Comparison of ENCODE assay signal across 21 mouse cellular contexts in genomic region chr12:49513131-49513530, GRCm38 (mm10).
"Had no signal": no experiment of that assay in that cellular context is flagged by ENCODE, and none has a peak within 500 bp of the region (broad histone marks: within the 10 kb centered on the region; RNA-seq: fewer than 3 reads in every experiment).

No protein-coding gene starts in this region.

- ATAC-seq: liver, postnatal 0 days; lung, postnatal 0 days; midbrain, embryonic 13.5 days; midbrain, embryonic 15.5 days had no signal

- H3K4me3 ChIP-seq: lung, embryonic 15.5 days; megakaryocyte, embryonic 14.5 days; midbrain, embryonic 13.5 days; midbrain, embryonic 15.5 days; neural tube, embryonic 12.5 days; stomach, embryonic 15.5 days had no signal

- H3K27me3 ChIP-seq: lung, embryonic 15.5 days; megakaryocyte, embryonic 14.5 days; midbrain, embryonic 13.5 days; midbrain, embryonic 15.5 days; neural tube, embryonic 12.5 days; stomach, embryonic 15.5 days had no signal

- H3K27ac ChIP-seq: lung, embryonic 15.5 days; macrophage; midbrain, embryonic 13.5 days; midbrain, embryonic 15.5 days; neural tube, embryonic 12.5 days; stomach, embryonic 15.5 days; stomach, postnatal 0 days had no signal

- H3K4me1 ChIP-seq: lung, embryonic 15.5 days; megakaryocyte, embryonic 14.5 days; midbrain, embryonic 13.5 days; midbrain, embryonic 15.5 days; neural tube, embryonic 12.5 days; stomach, embryonic 15.5 days had no signal

- H3K9ac ChIP-seq: liver, postnatal 0 days; lung, embryonic 15.5 days; midbrain, embryonic 13.5 days; midbrain, embryonic 15.5 days; neural tube, embryonic 12.5 days; stomach, embryonic 15.5 days had no signal

- H3K9me3 ChIP-seq: lung, embryonic 15.5 days; midbrain, embryonic 13.5 days; midbrain, embryonic 15.5 days; neural tube, embryonic 12.5 days; stomach, embryonic 15.5 days had no signal

- H3K36me3 ChIP-seq: lung, embryonic 15.5 days; midbrain, embryonic 13.5 days; midbrain, embryonic 15.5 days; neural tube, embryonic 12.5 days; stomach, embryonic 15.5 days had no signal

- DNase-seq: liver, postnatal 0 days; lung, adult 2 months; lung, postnatal 14 days; lung, postnatal 36 days; retina, postnatal 1 day; right cerebral cortex, adult 18-20 months; right cerebral cortex, postnatal 25 days; right cerebral cortex, postnatal 4 days; thymus, adult 2 months; thymus, postnatal 25 days; thymus, postnatal 4 days had no signal

- H3K4me2 ChIP-seq: lung, embryonic 15.5 days; midbrain, embryonic 11.5 days; midbrain, embryonic 13.5 days; midbrain, embryonic 15.5 days; neural tube, embryonic 12.5 days; stomach, embryonic 15.5 days had no signal
